Mouse (Mus musculus) kidney, postnatal 0 days (tissue): ENCODE measurements around the gene Med27. TPM values are rescaled to one million over a fixed set of nuclear protein-coding genes. Genes with fewer than 3 reads are reported as not detected.

ENCODE experiments used
- ATAC-seq: fragments of 200-750 bp; cut with Nextera tagmentation; replicated peaks from 2 replicates; pipeline ENCODE4 v1.8.0; 2017; ENCODE audit warnings: low read depth, moderate number of reproducible peaks, moderate TSS enrichment, moderate library complexity; ENCODE audit not compliant: low FRiP score
- DNase-seq: peaks from one replicate; pipeline ENCODE4 v3.0.0-alpha.2; 2016; ENCODE audit warnings: low spot score
- H3K27ac ChIP-seq: fragments of 300-500 bp; sonication (generic); 2 replicates; pipeline ENCODE4 v1.5.1; 2014; ENCODE audit warnings: mild to moderate bottlenecking
- H3K27me3 ChIP-seq: fragments of 300-500 bp; sonication (generic); 2 replicates; pipeline ENCODE4 v1.6.1; 2014; ENCODE audit warnings: low read length, mixed read lengths; ENCODE audit not compliant: insufficient read depth
- H3K36me3 ChIP-seq: fragments of 300-500 bp; sonication (generic); 2 replicates; pipeline ENCODE4 v1.6.1; 2014; ENCODE audit warnings: low read length, mixed read lengths; ENCODE audit not compliant: insufficient read depth
- H3K4me1 ChIP-seq: fragments of 300-500 bp; sonication (generic); replicated peaks from 2 replicates; pipeline ENCODE4 v1.6.1; 2014; ENCODE audit warnings: antibody characterized with exemption, low read length, mixed read lengths; ENCODE audit not compliant: insufficient read depth
- H3K4me2 ChIP-seq: fragments of 300-500 bp; sonication (generic); 2 replicates; pipeline ENCODE4 v1.6.1; 2014; ENCODE audit warnings: mild to moderate bottlenecking, low read length, moderate library complexity, mixed read lengths
- H3K4me3 ChIP-seq: fragments of 300-500 bp; sonication (generic); replicated peaks from 2 replicates; pipeline ENCODE4 v1.5.1; 2014; ENCODE audit warnings: low read depth, low read length
- H3K9ac ChIP-seq: fragments of 300-500 bp; sonication (generic); 2 replicates; pipeline ENCODE4 v1.6.1; 2014; ENCODE audit warnings: low read depth, low read length
- H3K9me3 ChIP-seq: fragments of 300-500 bp; sonication (generic); replicated peaks from 2 replicates; pipeline ENCODE4 v1.6.1; 2016; ENCODE audit warnings: low read length, inconsistent platforms, mixed read lengths
- CTCF ChIP-seq: IDR thresholded peaks from 2 replicates; pipeline ENCODE4 v1.5.1; 2016; ENCODE audit warnings: antibody characterized with exemption, low read depth, mild to moderate bottlenecking, moderate library complexity
- WGBS: fragments of 180-500 bp; shearing (Covaris S2); extraction: QIAGEN DNeasy Blood & Tissue Kit; methylation state at CpG from one replicate; pipeline ENCODE4 v1.1.7; 2014; 5-methylcytosine and 5-hydroxymethylcytosine counted together
- polyA plus RNA-seq: library from polyadenylated mRNA; unstranded; fragments of >200 nt; fragmentation: Nextera tagmentation; extraction: Ambion mirVana; gene quantifications from 2 replicates; pipeline ENCODE4 v1.2.1, GENCODE M21; 2015

Med27 gene
- polyA plus RNA-seq, 1 experiment from 2014 or later: 38.1 TPM

GRCm38 (mm10) chr2:29532173-29532572, 185.6 kb downstream of the Med27 start:
- H3K36me3 ChIP-seq: no peaks in the 10 kb centered on the region
- ATAC-seq (no peak), DNase-seq (no peak)
- no peak for TF ChIP-seq CTCF
- H3K27ac ChIP-seq: no peak overlapping the region
- H3K4me3 ChIP-seq: no peak overlapping the region
- H3K4me2 ChIP-seq: no peak overlapping the region
- no peak overlapping the region for H3K9ac ChIP-seq
- 90% methylated on average over 3 of the region's 3 CpGs for WGBS
- no peaks in the 10 kb centered on the region for H3K4me1 ChIP-seq
- no peaks in the 10 kb centered on the region for H3K9me3 ChIP-seq
- no peaks in the 10 kb centered on the region for H3K27me3 ChIP-seq

DNA sequence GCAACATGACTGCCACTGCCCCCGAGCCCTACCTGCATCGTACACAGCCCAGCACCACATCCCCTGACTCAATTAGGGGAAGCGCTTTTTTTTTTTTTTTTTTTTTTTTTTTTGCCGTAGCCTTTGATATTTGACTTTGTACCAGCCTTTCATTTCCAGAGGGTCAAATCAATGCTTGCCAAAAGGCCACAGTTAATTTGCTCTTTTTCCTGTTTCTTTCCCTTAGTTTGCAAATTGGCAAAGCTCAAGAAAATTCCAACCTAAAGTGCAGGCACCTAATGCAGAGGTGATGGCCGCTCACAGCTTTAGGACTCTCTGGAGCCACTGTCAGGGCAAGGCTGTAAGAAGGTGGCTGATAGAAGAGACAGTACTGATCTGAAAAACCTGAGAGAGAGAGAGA, 186.3 kb downstream of the Med27 start:
- H3K9ac ChIP-seq: no peak overlapping the region
- H3K4me1 ChIP-seq: no peaks in the 10 kb centered on the region
- no peak for DNase-seq
- H3K27me3 ChIP-seq: no peaks in the 10 kb centered on the region
- no peak overlapping the region for H3K4me2 ChIP-seq
- 74% methylated on average over 5 of the region's 5 CpGs for WGBS
- no peaks in the 10 kb centered on the region for H3K36me3 ChIP-seq
- H3K9me3 ChIP-seq: no peaks in the 10 kb centered on the region
- TF ChIP-seq CTCF: no peak
- no peak overlapping the region for H3K4me3 ChIP-seq
- ATAC-seq: no peak
- no peak overlapping the region for H3K27ac ChIP-seq

DNA sequence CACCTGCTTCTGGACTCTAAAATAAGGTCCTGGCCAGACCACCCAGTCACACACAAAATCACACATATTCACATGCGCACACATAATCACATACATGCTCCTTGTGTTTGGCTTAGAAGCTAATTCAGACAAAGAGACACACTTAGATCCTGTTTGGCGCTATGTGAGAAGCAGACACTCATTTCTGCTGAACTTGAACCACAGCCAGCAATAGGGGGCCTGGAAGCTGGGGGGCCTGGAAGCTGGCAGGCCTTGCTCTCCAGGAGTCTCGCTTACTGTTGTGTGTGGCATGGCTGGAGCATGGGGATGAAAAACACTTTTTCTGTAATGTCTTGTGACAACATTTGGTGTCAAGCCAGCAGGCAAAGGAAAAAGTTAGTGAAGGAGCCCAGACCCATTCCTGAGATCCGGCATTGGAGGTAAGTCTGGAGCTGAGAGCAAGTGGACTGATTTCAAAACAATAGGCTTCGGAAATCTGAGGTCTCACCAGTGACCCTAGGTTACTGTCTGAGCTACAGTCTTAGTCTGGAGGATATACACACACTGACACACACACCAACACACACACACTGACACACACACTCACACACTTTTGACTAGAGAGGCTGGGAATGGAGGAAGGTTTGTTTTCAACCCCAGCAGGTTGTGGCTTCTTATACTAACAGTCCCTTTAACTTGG, 189.1 kb downstream of the Med27 start:
- no peak overlapping the region for H3K27ac ChIP-seq
- H3K9ac ChIP-seq: no peak overlapping the region
- H3K27me3 ChIP-seq: no peaks in the 10 kb centered on the region
- no peak overlapping the region for H3K4me2 ChIP-seq
- no peaks in the 10 kb centered on the region for H3K4me1 ChIP-seq
- 73% methylated on average over 5 of the region's 5 CpGs for WGBS
- H3K9me3 ChIP-seq: no peaks in the 10 kb centered on the region
- ATAC-seq (no peak), DNase-seq (no peak)
- no peak overlapping the region for H3K4me3 ChIP-seq
- no peak for TF ChIP-seq CTCF
- no peaks in the 10 kb centered on the region for H3K36me3 ChIP-seq

DNA sequence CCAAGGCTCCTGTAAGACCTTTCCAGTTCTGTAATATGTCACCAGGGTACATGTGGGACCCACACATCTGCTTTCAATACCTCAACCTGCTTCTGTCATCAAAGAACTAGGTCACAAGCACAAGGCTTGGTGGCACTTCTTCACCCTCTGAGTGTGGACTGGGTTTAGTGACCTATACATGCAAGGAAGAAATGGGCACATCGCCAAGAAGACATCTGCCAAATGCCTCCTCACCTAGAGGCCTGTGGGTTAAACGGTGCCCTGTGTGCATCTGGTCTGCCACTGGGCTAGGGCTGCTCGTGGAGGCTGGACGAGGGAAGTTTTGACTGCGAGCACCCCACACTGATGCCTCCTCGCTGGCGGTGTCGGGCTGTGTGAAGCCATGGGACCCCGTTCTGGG, 189.9 kb downstream of the Med27 start:
- no peak for ATAC-seq
- no peak for TF ChIP-seq CTCF
- Histone ChIP-seq H3K4me2 (no peak overlapping the region), H3K4me1 (no peaks in the 10 kb centered on the region), H3K36me3 (no peaks in the 10 kb centered on the region), H3K4me3 (no peak overlapping the region), H3K9ac (no peak overlapping the region), H3K27ac (no peak overlapping the region), H3K27me3 (no peaks in the 10 kb centered on the region), H3K9me3 (no peaks in the 10 kb centered on the region)
- WGBS: 86% methylated on average over 9 of the region's 9 CpGs
- DNase-seq: no peak

DNA sequence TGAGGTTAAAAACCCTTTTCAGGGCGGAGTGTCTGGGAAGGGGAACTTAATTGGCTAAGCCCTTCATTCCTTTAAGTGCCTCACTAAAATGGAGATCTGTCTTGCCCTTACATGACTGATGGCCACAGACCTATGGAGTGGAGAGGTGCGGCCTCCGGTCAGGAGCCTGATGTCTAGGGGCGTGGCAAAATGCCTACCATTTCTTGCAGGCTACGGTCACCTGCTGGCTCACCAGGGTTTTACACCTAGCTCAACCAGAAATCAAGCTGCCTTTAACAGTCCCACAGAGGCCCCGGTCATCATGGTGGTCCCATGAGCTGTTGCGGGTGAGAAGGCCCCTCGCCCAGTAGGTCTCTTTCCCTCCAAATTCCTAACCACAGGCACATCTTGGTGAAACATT, 190.7 kb downstream of the Med27 start:
- peak; percentile 57 for TF ChIP-seq CTCF
- Histone ChIP-seq H3K4me3 (no peak overlapping the region), H3K9me3 (no peaks in the 10 kb centered on the region), H3K4me2 (no peak overlapping the region), H3K27ac (no peak overlapping the region), H3K4me1 (no peaks in the 10 kb centered on the region), H3K36me3 (no peaks in the 10 kb centered on the region), H3K27me3 (no peaks in the 10 kb centered on the region), H3K9ac (no peak overlapping the region)
- ATAC-seq: no peak
- DNase-seq: no peak
- 76% methylated on average over 8 of the region's 8 CpGs for WGBS

DNA sequence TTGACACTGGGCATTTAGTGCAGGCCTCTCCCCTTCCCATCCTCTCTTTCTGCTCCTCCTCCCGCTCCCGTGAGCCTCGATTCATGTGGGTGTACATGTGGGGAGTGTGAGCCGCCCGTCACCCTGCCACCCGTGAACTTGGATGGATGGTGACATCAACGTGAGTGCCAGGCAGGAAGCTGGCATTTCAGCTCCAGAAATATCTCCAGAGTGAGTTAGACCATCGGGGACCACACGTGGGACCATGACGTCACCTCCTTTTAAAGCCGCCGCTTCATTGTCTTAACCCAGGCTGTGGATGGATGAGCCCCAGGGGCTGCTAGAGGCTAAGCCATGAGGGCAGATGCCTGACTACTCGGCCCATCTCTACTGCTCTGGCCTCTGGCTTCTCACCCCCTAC, 195.4 kb downstream of the Med27 start:
- Histone ChIP-seq H3K9ac (no peak overlapping the region), H3K4me1 (no peaks in the 10 kb centered on the region), H3K27me3 (no peaks in the 10 kb centered on the region), H3K9me3 (no peaks in the 10 kb centered on the region), H3K27ac (no peak overlapping the region), H3K36me3 (no peaks in the 10 kb centered on the region), H3K4me2 (no peak overlapping the region), H3K4me3 (no peak overlapping the region)
- TF ChIP-seq CTCF: no peak
- ATAC-seq (no peak), DNase-seq (no peak)
- WGBS: 68% methylated on average over 13 of the region's 13 CpGs

GRCm38 (mm10) chr2:29546571-29546970, 200.0 kb downstream of the Med27 start:
- no peak for TF ChIP-seq CTCF
- DNase-seq (peak; percentile 71), ATAC-seq (no peak)
- no peak overlapping the region for H3K9ac ChIP-seq
- H3K27ac ChIP-seq: no peak overlapping the region
- H3K4me3 ChIP-seq: no peak overlapping the region
- no peaks in the 10 kb centered on the region for H3K4me1 ChIP-seq
- peak overlapping the region; percentile 29; the same call in 1 of the 2 replicates for H3K4me2 ChIP-seq
- 4% methylated on average over 12 of the region's 12 CpGs for WGBS
- no peaks in the 10 kb centered on the region for H3K36me3 ChIP-seq
- H3K27me3 ChIP-seq: no peaks in the 10 kb centered on the region
- no peaks in the 10 kb centered on the region for H3K9me3 ChIP-seq
